Mouse (Mus musculus) cortical plate, adult 2 months (tissue): ENCODE data around the gene Ppp2r5d.

Experiments
- CTCF ChIP-seq: fragments of 200-500 bp; IDR thresholded peaks from 2 replicates; pipeline ENCODE4 v1.5.1; 2011; ENCODE audit warnings: mild to moderate bottlenecking, control low read depth, low read length; ENCODE audit not compliant: insufficient read depth; ENCODE audit errors: extremely low read depth
- POLR2A ChIP-seq: fragments of 200-500 bp; IDR thresholded peaks from 2 replicates; pipeline ENCODE4 v1.6.1; 2011; ENCODE audit warnings: mild to moderate bottlenecking, low read length, control low read depth; ENCODE audit not compliant: insufficient read depth; ENCODE audit errors: extremely low read depth

GRCm38 (mm10) chr17:46678911-46679310, 26.0 kb downstream of the Ppp2r5d start:
- TF ChIP-seq CTCF (no peak), POLR2A (no peak)
